Mouse (Mus musculus) G1E (cell line): ENCODE measurements around the gene Trpv6.

Experiments
- CTCF ChIP-seq: IDR thresholded peaks from 2 replicates; pipeline ENCODE4 v1.5.1; 2012; ENCODE audit warnings: low read depth, low read length, inconsistent platforms, mixed read lengths
- GATA1 ChIP-seq: IDR thresholded peaks from 2 replicates; pipeline ENCODE4 v1.6.1; 2012; ENCODE audit warnings: borderline replicate concordance, low read length, inconsistent platforms, mixed read lengths
- TAL1 ChIP-seq: conservative IDR thresholded peaks from 2 replicates; pipeline ENCODE4 v1.6.1; 2012; ENCODE audit warnings: low read depth, low read length, inconsistent platforms, mixed read lengths

DNA sequence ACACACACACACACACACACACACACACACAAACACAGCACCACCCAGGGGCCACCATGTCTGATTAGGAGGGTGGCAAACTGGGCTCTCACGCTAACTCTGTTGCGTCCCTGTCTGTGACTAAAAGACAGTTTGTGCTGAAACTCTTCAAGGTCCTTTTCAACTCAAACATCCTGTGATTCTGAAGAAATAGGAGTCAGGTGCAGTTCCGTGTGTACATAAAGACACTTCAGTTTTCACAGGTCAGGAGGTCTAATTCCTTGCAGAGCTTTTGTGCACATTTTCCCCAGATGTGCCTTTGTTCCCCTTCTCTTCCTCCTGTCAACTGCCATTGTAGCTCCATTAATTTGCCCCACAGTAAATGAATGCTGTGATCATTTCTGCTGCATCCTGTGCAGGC lies 4.2 kb upstream of the Trpv6 start:
- TF ChIP-seq CTCF: no peak
- TF ChIP-seq GATA1: no peak
- no peak for TF ChIP-seq TAL1
